Mouse (Mus musculus) testis, postnatal 14 days (tissue): ENCODE measurements around the gene R3hdml.

Source experiments
- DNase-seq: peaks from one replicate; pipeline ENCODE4 v3.0.0; 2021; ENCODE audit warnings: low spot score

R3hdml gene

DNA sequence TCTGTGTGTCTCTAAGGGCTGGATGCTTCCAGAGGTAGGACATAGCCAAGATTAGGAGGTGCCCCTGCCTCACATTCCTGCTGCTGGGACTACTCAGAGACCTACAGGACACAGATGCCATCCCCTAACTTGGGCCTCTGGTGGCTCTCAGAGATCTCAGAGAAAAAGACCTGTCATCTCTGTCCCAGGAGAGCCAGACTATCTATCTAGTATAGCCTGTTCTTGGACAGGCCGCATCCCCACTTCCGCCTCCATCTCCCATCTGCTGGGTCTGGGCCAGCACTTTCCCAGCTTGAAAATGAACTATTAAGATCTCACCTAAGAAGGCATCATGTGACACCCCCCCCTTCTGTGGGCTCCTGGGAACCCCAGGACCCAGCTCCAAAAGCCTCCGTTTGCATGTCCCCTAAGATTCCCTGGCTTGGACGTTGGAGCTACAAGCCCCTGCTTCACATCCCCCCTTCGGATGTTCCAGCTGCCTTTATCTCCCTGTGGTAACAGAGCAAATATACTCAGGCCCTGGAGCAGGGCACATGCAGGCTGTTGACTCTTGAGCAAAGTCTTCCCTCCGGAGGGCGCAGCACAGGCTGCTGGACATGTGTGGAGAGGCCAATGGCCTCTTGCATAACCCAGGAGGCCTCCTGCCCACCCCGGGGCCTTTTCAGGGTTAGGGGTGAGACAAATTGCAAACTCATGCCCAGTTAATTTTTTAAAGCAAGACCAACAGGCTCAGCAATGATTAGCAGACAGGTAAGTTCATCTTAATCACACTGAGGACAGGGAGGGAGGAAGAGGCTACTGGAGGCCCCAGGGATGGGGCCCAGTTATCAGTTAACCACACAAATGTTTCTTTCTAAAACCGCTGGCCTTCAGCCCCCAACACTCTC lies 48.4 kb downstream of the R3hdml start:
- no peak for DNase-seq

DNA sequence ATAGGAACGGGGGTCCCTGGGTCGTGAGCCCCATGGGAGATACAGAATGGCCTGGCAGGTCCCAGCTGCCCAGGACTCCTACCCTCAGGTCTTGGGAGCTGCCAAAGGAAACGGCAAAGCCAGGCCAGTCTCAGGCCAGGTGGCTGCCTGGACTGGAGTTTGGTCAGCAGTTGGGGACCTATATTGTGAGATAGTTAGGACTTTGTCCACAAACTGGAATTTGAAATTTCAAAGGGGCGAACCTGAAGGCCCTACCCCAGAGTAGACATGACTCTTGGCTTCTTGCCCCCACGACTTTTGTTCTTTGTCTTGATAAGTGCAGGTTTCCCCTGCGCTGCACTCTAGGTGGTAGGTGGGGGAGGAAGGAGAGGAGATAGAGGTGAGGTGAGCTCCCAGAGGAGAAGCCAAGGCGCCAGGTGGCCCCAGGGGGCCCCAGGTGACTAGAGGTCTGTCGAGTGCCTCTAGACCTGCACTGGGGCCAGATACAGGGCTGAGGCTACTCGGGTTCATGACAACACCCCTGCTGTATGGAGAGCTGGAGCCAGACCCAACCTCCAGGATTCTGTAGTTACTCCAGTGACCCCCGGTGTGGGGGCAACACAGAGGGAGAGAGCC lies 49.6 kb downstream of the R3hdml start:
- DNase-seq = no peak

DNA sequence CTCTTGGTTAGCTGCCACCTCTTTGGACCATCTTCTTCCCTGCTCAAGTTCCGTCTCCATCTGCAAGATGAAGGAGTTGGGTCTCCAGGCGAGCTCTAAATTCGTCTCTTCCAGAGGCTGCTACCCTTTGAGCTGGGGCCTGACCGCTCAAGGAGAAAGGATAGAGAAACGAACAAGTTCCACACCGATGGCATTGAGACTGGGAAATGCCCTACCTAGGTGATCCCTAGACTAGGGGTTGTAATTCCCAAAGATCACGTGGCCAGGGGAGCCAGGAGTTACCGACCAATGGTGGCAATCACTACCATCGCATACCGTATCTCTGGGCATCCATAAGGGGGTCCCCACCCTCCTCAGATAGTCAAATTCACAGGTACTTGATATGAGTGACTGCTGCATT lies 50.6 kb downstream of the R3hdml start:
- no peak for DNase-seq

DNA sequence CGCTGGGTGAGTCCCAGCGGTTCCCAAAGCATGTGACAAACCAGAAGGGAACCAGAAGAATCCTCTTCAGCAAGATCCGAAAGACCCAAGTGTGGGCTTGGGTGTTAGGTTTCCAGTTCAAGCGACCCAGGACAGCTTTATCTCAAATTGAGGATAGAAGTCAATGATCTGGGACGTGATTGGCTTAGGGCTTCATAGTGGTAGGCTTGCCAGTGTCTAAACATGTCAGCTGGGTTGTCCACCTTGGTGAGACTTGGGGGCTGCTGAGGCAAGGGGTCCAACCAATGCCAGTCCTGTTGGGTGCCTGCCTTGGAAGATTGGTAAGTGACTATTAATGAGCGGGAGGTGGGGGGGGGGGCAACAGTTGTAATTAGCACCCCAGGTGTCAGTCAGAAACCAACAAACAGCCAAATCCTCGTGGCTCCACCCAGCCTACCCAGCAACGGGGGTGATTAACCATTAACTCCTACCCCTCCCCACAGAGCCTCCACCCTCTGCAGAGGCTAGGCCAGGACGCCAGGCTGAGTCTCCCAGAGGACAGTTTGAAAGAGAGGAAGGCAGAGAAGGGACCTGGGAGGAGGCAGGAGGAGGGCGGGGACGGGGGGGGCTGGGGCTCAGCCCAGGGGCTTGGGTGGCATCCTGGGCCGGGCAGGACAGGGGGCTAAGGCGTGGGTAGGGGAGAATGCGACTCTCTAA lies 54.7 kb downstream of the R3hdml start:
- DNase-seq = no peak

DNA sequence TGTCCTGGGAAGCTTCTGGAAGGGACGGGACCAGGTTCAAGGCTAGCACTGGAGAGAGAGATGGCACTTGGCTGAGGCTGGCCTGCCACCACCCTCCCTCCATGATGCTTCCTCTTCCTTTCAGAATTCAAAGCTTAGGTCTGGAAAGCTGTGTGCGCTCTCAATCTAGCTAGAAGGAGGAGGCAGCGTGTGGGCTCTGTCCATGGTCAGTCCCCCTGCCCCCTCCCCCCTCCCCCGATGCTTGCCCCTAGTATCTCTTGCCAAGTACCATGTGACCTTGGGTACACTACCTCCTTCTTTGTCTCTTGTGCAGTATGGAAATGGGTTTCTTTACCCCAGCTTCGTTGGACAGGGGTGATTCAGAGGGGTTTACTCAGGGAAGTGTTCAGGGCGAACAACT lies 56.7 kb downstream of the R3hdml start:
- no peak for DNase-seq

DNA sequence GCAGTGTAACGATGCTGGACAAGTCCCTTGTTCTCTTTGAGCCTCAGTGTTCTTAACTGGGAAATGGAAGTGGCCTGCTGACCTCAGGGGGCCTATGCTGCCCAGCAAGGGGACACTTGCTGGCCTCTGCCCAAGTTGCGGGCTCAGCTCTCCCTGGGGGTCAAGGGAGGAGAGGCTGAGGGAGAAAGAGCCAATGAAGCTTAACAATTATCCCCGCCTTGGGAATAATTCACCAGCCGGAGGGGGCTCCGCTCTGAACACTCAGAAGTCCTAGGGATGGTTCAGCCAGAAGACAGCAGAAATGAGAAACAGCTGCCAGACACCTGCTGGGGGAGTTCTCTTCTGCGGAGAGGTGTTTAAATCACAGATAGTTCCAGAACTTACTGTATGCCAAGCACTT lies 57.7 kb downstream of the R3hdml start:
- DNase-seq = no peak
